Mouse (Mus musculus): ENCODE data around the gene Shc3.
A peak's percentile ranks its signal among the peaks of the same experiment; 100 is the strongest.

Shc3 gene

DNA sequence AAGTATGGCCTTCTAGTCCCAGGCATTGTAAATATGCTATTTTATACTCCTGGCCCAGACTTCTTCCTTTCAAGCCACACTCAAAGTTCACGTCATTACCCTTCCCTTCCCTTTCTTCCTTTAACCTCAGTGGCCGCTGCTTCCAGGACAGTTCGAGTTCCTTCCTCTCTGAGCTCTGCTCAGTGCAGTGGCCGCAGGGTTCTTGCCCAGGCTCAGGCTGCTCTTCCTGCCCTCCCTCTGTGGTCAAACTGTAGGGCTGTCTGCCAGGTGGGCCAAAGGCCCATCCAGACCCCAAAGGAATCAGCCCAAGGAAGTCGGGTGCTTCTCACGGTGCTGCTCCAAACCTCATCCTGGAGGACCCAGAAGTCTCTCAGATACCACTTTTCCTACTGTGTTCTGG lies 151.4 kb downstream of the Shc3 start:
- DNase-seq (ENCODE audit: low spot score): no peak

GRCm38 (mm10) chr13:51416727-51417126 lies 152.5 kb downstream of the Shc3 start:
- DNase-seq (ENCODE audit: low spot score): no peak

DNA sequence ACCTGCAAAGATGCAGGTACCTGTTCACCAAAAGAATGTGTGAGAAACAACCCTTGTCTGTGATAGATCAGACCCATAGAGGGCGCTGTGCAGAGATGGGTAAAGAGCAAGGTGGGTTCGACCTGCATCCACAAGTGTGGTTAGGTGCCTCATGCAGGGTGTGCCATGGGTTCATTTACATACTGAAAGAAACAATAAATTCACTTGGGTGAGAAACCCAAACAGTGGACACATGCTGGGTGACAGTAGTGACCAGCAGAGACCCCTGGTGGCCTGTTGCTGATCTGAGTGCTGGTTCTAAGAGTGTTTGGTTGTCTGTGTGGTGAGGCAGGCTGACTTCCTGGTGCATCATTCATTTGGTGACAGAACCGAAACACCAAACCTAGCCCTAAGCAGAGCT lies 155.8 kb downstream of the Shc3 start:
- DNase-seq (ENCODE audit: low spot score): no peak

- no peak for DNase-seq (ENCODE audit: low spot score)
Measured at GRCm38 (mm10) chr13:51411696-51412430, 157.4 kb downstream of the Shc3 start.

DNA sequence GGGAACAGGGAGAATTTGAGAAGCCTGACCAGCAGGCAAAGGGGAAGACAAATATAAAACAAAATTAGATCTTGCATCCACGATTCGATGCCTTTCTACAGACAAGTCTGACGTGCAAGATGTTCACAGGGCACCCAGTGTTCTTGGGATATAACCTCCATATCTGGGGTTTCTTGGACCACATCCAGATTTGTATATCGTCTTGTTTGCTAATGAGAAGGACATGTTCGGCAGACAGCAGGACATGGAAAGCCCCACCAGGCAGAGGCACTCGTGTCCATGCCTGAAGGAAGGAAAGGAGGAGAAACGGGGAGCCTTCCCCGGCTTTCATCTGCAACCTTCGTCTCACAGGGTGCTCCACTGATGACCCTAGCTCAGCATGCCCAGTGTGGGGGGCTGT lies 158.0 kb downstream of the Shc3 start:
- no peak for DNase-seq (ENCODE audit: low spot score)

DNA sequence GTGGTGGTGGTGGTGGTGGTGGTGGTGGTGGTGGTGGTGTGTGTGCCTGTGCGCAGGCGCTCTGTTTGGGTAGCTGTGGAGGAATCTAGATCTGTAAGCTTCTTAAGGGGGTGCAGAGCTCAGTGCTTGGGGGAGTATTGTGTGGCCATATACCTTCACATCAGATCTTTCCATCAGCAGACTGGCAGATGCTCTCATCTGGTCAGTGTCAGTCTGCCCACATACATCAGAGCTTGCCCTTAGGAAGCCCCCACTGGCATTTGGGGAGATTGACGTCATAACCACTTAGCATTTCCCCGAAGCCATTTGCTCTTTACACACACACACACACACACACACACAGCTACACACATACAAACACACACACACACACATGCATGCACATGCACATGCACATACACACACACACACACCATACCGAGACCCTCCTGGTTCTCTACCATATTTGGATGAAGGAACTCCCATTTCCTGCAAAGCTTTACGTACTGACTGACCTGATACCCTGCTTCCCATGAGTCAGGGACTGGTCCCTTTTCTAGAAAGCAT lies 159.2 kb downstream of the Shc3 start:
- DNase-seq (ENCODE audit: low spot score): no peak

GRCm38 (mm10) chr13:51408519-51409001 lies 160.7 kb downstream of the Shc3 start, which contains the start of gene S1pr3:
S1pr3 (plus strand) TSS chr13:51408639.
- DNase-seq (ENCODE audit: low spot score): peak; percentile 47

GRCm38 (mm10) chr13:51407541-51408217 lies 161.5 kb downstream of the Shc3 start:
- DNase-seq (ENCODE audit: low spot score): no peak

DNA sequence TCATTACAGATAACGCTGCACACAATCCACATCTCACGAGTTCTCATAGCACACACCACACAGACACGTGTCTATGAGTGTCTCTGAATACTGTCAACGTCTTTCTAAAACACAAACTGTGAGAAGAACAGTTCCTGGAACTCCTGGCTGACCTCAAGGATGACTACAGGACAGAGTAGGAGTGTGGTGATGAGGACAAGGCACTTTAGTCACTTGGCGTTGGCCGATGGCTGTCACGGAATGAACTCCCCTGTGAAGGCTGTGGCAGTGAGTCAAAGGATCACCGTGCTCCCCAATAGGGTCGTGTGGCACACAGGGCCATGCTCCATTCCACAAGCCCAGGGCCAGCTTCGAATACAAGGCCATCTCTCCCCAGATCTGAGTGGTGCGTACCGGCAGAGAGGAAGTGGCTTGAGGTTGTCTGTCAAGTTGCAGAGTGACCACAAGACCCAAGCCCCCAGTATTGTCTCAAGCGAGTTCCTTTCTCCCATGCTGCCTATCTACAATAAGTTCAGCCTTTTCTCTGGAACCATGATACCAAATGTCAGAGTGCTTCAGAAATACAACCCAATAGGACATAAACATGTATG lies 163.4 kb downstream of the Shc3 start:
- DNase-seq (ENCODE audit: low spot score): no peak

- no peak for DNase-seq (ENCODE audit: low spot score)
Measured at GRCm38 (mm10) chr13:51404566-51404965, 164.7 kb downstream of the Shc3 start.

- peak; percentile 29 for DNase-seq (ENCODE audit: low spot score)
Measured at GRCm38 (mm10) chr13:51400736-51401501, 168.3 kb downstream of the Shc3 start.

- DNase-seq (ENCODE audit: low spot score): peak; percentile 36
Measured at GRCm38 (mm10) chr13:51400186-51400719, 169.0 kb downstream of the Shc3 start.

- no peak for DNase-seq (ENCODE audit: low spot score)
Measured at GRCm38 (mm10) chr13:51399562-51399961, 169.7 kb downstream of the Shc3 start.

- no peak for DNase-seq (ENCODE audit: low spot score)
Measured at GRCm38 (mm10) chr13:51397861-51398260, 171.4 kb downstream of the Shc3 start.

DNA sequence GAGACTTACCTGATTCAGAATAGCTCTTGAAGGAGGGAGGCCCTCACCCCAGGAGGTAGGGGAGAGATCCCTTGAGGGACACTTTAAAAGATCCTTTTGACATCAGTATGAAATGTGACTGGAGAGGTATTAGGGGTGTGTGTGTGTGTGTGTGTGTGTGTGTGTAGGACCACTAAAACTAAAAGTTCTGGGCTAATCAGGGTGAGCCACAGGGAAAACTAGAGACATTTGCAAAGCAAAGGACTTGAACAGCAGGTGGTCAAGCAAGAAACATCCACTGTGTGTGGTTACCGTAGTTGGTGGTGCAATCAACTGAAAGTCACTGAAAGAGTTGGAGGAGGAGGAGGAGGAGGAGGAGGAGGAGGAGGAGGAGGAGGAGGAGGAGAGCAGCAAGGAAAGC lies 177.0 kb downstream of the Shc3 start:
- no peak for DNase-seq (ENCODE audit: low spot score)

GRCm38 (mm10) chr13:51391359-51391916 lies 177.8 kb downstream of the Shc3 start:
- DNase-seq (ENCODE audit: low spot score): no peak

GRCm38 (mm10) chr13:51390398-51390797 lies 178.8 kb downstream of the Shc3 start:
- no peak for DNase-seq (ENCODE audit: low spot score)

- no peak for DNase-seq (ENCODE audit: low spot score)
Measured at GRCm38 (mm10) chr13:51387908-51388307, 181.3 kb downstream of the Shc3 start.

- DNase-seq (ENCODE audit: low spot score): no peak
Measured at GRCm38 (mm10) chr13:51384899-51385298, 184.3 kb downstream of the Shc3 start.

- DNase-seq (ENCODE audit: low spot score): no peak
Measured at GRCm38 (mm10) chr13:51381498-51381897, 187.7 kb downstream of the Shc3 start.
